Mouse (Mus musculus): ENCODE data around the gene Htatsf1. TPM values are rescaled to one million over a fixed set of nuclear protein-coding genes. Genes with fewer than 3 reads are reported as not detected.
A peak's percentile ranks its signal among the peaks of the same experiment; 100 is the strongest.

The Htatsf1 gene
- total RNA-seq (2021): 10 to 100 TPM; 49.7 to 53.2 TPM
- long read RNA-seq, experiment 1, transcript Htatsf1-202 (6 exons, 1,128 nt): minor isoform, 5 of 46 reads
- long read RNA-seq, experiment 1, transcript Htatsf1-201 (10 exons, 2,810 nt): major isoform, 25 of 46 reads
- long read RNA-seq, experiment 1, partial matches to known transcripts: 11 of 46 reads
- long read RNA-seq, experiment 1, other reads (novel, unspliced or antisense): 4 of 46 reads
- long read RNA-seq, experiment 2, transcript Htatsf1-201 (10 exons, 2,810 nt): major isoform, 41 of 73 reads
- long read RNA-seq, experiment 2, partial matches to known transcripts: 29 of 73 reads
- long read RNA-seq, experiment 2, other reads (novel, unspliced or antisense): 3 of 73 reads

DNA sequence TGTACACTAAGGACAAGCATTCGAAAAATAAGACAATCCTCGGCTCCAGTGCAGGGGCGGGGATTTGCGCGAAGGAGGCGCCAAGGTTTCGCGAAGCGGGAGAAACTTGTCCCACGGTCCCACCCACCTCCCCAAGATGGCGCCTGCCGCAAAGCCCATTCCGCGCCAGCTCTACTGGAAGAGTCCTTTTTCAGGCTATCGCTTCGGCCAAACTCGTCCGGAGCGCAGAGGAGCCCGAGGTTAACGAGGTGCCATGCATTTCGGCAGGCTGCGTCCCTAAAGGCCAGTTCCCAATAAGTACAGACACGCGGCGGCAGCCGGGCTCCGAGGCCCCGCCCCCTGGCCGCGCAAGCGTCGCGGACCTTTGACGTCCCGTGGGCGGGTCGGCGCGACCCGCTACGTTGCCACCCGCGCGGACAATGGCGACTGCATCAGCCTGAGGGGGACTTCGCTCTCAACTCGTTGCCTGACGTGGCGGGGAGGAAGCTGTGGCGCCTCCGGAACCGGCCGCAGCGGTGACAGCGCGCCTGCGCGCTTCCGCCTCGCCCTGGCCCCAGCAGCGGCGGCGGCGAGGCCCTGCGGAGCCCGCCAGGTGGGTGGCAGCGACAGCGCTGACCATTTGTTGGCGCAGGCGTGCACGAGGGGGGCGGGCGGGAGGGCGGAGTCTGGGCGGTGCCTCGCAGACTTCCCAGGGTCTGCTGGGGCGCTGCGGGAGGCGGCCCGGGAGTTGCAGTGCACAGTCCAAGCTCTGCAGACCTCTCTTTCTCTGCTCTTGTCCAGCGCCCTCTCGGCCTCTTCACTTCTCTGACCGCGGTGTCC lies at the start of gene Htatsf1:
TSS of gene Htatsf1 (plus strand) at position 410 of the 819 bp plus-strand sequence.
- DNase-seq (ENCODE audit: low spot score in 2 of 2): peak; percentile 48 to 55

DNA sequence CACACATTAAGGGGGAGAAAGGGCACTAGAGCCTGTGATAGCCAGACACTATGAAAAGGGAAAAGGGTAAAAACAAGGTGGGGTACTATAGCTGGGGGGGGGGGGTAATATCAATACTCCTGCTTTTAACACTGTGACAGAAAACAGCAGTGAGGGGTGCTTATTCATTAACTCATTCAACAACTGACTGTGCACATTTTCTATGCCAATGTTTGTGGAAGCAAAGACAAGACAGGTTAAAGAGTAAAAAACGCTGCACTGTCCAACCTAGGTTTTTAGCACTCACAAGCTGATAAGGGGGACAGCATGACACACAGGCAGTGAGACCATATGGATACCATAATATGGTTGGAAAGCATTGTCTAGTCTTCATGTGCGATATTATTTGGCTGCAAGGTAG lies 40.5 kb upstream of the Htatsf1 start:
- no peak for DNase-seq (ENCODE audit: low spot score in 2 of 2)

DNA sequence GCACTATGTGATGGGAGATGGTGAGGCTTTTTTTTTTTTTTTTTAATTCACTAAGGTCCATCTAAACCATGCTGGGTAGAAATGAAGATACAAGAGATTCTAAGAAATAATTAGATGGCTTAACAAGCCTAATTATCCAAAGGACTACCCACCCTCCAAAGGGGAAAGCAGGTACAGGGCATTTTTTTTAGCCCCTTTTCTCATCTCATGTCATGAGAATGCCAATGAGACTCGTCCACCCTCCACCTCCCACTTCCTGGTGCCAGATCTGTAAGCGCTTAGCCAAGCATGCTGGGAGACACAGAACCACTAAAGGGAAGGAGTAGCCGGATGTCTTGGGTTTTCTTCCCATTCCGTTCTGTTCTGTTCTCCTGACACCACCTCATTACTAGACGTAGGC lies 10.6 kb upstream of the Htatsf1 start, which contains the start of gene Brs3:
TSS of gene Brs3 (plus strand) at position 301 of the 400 bp plus-strand sequence.
- DNase-seq (ENCODE audit: low spot score in 2 of 2): no peak

DNA sequence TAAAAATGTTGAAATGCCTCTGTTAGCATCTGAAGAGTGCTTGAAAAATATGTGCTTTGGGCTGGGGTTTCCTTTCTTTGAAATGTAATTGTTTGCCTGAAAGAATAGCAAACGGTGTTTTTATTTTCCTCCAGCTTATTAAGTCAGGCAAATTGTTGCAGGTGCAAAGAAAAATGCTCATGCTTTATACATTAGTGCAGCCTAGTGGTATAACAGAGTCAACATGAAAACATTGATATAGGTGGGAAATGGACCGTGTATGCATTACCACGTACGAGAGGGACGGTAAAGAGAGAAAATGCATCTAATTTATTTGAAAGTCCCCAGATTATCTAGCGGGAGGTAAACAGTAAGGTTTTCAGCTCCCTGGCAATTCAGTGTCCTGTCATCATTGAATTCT lies 9.5 kb upstream of the Htatsf1 start:
- DNase-seq (ENCODE audit: low spot score in 2 of 2): no peak

DNA sequence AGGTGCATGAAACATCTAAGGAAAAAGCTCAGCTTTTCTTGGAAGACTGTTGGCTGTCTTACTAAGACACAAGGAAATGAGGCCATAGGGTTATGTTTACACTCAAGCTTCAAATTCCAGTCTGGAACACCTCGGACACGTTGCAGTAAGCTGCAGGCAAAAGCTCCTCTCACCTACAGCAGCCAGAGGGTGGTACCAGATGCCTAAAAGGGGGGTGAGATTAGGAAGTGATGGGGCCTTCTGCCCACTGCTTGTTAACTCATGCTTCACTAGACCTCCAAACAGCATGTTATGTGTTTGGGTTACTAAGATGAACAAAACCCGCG lies 572 bp upstream of the Htatsf1 start:
- no peak for DNase-seq (ENCODE audit: low spot score in 2 of 2)

DNA sequence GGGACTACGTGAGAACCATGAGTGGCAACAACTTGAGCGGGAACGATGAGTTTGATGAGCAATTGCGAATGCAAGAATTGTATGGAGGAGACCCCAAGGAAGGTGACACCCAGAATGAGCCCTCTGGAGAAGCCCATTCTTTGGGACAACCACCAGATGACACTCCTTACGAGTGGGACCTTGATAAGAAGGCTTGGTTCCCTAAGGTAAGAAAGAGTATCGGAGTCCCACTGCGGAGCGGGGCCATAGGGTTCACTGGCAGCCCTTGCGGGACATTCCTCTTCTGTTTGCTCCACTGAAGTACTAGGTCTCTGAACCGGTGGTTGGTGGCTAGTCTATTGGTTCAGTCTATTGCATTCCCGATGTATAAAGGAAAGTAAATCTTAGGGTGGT lies 606 bp downstream of the Htatsf1 start:
- no peak for DNase-seq (ENCODE audit: low spot score in 2 of 2)

DNA sequence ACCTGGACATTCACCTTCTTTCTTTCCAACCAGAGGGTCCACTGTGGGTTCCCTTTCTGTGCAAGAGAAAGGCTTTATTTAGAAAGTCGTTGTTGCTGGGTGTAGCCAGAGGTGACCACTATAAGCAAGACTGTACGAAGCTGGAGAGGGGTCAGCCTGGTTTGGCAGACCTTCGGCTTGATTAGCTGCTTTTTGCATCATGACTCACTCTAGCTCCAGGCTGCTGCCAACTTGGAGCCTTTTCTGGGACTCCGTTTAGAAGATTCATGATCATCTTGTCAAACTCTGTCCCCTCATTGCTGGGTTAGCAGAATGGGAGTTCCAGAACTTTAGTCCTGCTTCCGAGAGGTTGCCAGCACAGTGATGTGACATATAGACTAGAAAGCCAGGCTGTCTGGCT lies 28.1 kb downstream of the Htatsf1 start:
- no peak for DNase-seq (ENCODE audit: low spot score in 2 of 2)

DNA sequence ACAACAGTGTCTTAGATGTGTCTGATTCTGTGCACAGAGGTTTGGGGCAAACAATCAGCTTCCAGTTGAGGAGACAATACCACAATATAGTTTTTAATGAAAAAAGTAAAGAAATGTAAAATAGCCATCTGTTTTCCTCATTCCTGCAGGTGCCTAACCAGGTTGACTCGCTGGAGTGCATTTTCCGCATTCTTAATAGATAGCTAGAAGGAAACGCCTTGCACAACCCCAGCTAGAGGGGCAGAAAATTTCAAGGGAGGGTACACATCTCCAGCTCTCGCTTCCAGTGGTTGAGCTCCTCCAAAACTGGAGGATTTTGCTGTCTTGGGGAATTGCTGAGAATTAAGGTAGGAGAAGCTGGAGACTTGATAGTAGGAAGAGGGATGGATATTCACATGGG lies 34.4 kb downstream of the Htatsf1 start, which contains the start of gene Vgll1:
TSS of gene Vgll1 (plus strand) at position 301 of the 400 bp plus-strand sequence.
- no peak for DNase-seq (ENCODE audit: low spot score in 2 of 2)

DNA sequence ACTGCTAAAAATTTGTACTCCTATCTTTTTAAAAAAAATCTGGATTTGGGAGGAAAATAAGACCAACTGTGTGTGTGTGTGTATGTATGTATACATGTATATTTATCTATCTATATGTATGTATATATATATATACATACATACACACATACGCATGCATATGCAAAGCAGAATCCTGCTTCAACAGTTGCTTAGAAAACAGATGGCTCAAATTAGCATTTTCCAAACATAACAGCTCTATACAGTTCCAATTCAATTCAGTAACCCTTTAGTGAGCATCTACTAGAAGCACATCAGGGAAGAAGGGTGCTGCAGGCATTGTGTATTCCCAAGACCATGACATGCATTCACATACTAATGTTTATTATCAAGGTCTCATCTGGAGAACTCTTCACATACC lies 50.0 kb downstream of the Htatsf1 start:
- DNase-seq (ENCODE audit: low spot score in 2 of 2): no peak

DNA sequence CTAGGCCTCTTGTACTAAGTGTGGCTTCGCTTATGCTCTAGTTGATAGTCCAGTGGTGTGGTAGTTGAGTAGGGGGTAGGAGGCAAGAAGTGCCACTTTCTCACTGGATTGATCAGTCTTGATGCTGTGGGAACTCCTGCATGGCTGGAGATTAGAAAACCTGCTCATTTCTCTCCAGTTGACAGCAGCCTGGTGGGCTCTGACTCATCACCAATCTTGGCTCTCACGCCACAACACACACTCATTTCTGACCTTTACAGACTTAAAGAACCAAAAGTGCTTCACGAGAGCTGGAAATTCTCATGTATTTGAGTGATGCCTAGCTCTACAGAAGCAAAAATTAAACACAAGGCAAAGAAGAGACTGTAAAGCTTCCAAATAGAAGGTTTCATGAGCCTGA lies 53.6 kb downstream of the Htatsf1 start:
- DNase-seq (ENCODE audit: low spot score in 2 of 2): no peak

Other genes with a start within 250 kb of the Htatsf1 start
- gene Map7d3, start 231.3 kb upstream of the Htatsf1 start, total RNA-seq (2021): 1 to 10 TPM; 3.9 to 5.6 TPM
- not detected for gene Adgrg4, start 183.4 kb upstream of the Htatsf1 start, total RNA-seq (2021)
- gene Brs3, start 10.5 kb upstream of the Htatsf1 start, total RNA-seq (2021): not detected
- gene Vgll1, start 34.5 kb downstream of the Htatsf1 start, total RNA-seq (2021): not detected
- gene Cd40lg, start 158.6 kb downstream of the Htatsf1 start, total RNA-seq (2021): not detected